Mouse (Mus musculus) cerebellum, adult 11-12 months (tissue): Measurements from ENCODE around the gene Efna1.

Experiments
- DNase-seq: peaks from one replicate; pipeline ENCODE4 v3.0.0; 2022

The Efna1 gene

GRCm38 (mm10) chr3:89305551-89306325 lies 24.8 kb upstream of the Efna1 start:
- no peak for DNase-seq

DNA sequence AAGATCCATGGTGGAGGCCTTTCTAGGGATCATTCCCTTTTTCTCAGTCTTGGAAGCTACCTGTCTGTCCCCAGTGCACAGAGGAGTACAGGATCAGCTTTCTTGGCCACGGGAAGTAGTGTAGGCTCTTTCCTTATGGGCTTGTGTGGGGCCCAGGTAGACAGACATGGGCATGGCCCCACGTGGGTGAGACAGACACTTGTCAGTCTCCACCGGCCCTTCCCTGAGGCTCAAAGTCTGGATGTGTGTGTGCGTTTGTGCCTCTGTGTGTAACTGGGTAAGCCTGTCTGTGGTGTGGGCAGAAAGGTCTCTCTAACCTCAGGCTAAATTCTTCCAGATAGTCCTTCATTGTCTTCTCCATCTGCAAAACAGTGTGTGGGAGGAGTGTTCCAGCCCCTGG lies 24.2 kb upstream of the Efna1 start:
- no peak for DNase-seq

GRCm38 (mm10) chr3:89304440-89304839 lies 23.5 kb upstream of the Efna1 start:
- DNase-seq: no peak

GRCm38 (mm10) chr3:89300514-89300913 lies 19.6 kb upstream of the Efna1 start:
- DNase-seq: no peak

GRCm38 (mm10) chr3:89300071-89300470 lies 19.1 kb upstream of the Efna1 start:
- DNase-seq: no peak

GRCm38 (mm10) chr3:89299499-89299898 lies 18.6 kb upstream of the Efna1 start:
- DNase-seq: no peak

GRCm38 (mm10) chr3:89298908-89299307 lies 18.0 kb upstream of the Efna1 start:
- DNase-seq: no peak

DNA sequence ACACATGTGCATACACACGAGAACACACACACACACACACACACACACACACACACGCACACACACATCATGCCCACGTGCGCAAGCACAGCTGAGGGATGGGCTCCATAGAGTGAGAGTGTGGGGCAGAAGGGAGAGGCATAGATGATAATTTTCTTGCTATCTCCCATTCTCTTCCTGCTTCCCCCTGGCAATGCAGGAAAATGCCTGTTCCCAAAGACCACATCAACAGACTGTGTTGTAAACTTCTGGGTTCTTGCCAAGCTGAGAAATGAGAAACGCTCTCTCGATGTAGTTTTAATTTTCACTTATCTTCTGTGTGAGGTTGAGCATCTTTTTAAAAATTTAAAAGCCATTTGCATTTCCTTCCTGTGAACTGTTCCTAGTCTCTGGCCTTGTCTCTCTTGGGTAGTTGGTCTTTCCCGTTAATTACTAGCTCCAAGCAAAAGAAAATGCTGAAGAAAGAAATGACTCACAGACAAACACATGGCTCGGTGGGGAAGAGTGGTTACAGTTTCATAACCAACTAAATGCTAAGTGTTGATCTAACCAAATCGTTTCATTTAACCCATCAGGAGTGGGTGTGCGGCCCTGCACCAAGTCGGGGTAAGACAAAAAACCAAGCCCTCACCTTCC lies 15.9 kb upstream of the Efna1 start:
- DNase-seq: no peak

DNA sequence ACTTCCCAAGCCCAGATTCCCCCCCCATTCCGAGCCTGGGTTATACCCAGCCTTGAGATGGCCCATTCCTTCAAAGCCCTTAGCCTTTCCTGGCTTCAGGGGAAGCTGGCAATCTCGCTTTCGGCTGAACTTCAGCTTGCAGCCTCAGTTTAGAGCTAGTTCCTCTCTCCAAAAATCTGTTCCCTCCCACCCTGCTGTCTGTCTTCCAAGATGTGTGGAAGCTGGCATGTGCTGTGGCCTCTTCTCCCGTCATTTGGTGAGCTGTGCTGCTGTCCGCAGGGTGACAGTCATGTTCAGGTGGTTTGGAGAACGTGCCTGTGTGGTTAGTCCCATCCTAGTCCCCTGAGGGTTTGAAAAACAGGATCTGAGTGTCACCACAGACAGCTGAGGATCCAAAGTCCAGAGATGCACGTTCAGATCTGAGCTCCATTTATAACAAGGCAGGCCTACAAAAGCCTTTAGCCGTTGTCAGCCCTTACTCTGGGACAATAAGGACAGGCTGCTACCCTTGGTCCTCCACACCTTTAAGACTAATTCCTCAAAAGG lies 14.8 kb upstream of the Efna1 start:
- DNase-seq: no peak

- DNase-seq: no peak
Observed at GRCm38 (mm10) chr3:89294195-89294594, 13.3 kb upstream of the Efna1 start.

GRCm38 (mm10) chr3:89293247-89293918 lies 12.4 kb upstream of the Efna1 start:
- DNase-seq: no peak

GRCm38 (mm10) chr3:89292303-89292702 lies 11.4 kb upstream of the Efna1 start:
- DNase-seq: no peak

GRCm38 (mm10) chr3:89291874-89292273 lies 10.9 kb upstream of the Efna1 start:
- no peak for DNase-seq

GRCm38 (mm10) chr3:89288503-89288928 lies 7.6 kb upstream of the Efna1 start:
- DNase-seq: no peak

GRCm38 (mm10) chr3:89287286-89287685 lies 6.3 kb upstream of the Efna1 start:
- DNase-seq: no peak

GRCm38 (mm10) chr3:89285526-89285925 lies 4.6 kb upstream of the Efna1 start:
- DNase-seq: no peak

- DNase-seq: no peak
Observed at GRCm38 (mm10) chr3:89284261-89284660, 3.3 kb upstream of the Efna1 start.

DNA sequence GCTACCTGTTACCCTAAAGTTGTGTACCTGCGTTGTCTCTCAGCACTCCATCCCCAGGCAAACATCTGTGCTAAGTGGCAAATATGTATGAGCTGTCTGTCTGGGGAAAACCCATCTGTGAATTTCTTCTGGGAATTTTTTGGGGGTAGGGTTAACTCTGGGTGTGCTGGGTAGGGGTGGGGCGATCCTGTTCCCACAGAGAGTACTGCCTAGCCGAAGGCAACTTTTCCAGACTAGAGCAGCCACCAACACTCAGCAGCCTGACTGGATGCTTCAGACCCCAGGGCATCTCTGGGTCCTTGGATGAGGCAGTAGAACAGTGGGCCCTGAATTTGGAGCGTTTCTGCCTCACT lies 1.3 kb upstream of the Efna1 start:
- DNase-seq: no peak

DNA sequence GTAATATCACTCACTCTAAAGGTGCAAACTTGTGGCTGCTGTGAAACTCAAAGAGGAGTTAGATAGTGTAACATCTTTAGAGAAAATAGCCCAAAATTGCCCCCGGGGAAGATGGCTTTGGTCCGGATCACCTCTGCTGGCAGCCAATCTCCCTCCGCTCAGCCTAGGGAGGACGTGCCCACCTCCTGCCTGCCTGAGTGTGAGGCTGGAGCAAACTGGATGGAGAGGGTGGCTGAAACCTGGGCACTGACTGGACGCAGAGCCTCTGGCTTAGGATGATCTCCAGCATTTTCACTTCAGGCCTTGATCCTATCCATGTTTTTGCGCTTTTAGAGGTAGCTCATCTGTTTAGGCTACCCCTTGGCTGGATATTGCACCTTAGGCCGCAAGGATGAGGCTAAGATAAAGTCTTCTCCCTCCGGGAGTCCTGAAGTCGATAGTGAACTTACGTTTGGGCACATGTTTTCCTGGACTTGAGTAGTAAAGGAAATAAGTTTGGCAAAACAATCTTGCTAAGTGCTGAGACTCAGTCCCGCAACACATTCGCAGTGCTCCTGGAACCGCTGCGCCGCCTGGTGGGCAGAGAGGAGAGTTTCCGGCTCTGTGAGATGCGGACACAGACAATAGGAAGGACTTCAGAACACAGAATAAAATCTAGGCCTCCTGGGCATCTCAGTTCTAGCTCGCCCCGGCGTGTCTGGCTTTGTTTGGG lies 793 bp upstream of the Efna1 start:
- peak; percentile 83 for DNase-seq

GRCm38 (mm10) chr3:89280050-89280605 lies 814 bp downstream of the Efna1 start:
- no peak for DNase-seq

DNA sequence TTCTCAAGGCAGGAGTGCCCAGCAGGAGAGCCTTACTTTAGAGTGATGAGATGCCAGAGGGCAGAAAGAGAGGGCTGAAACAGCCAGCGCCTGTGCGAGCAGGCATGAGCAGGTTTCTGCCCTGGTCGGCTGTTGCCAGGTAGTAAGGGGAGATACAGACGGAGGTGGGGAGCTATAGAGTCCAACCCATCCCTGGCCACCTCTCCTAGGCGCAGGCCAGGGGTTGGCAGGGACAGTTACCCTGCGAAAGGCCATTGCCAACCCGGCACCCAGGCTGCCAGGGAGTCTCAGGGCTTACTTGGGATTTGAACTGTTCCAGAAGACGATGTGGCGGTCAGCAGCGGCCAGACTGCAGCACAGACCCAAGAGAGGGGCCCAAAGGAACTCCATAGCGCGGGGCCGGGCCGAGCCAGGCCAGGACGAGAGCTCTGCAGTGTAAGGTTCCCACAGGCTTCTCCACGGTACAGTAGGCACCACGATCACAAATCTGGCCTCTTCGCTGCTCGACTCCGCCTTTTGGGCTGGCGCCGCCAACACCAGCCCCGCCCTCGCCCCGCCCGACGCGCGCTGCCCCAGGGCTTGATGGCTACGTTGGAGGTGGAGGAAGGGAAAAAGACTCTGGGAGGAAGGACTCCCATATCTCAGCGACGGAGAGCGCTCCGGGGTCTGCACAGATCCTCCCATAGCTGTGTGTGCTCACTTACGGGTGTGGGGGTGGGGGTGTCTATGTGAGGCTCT lies 1.6 kb downstream of the Efna1 start:
- peak; percentile 90 for DNase-seq

GRCm38 (mm10) chr3:89278643-89279042 lies 2.3 kb downstream of the Efna1 start:
- no peak for DNase-seq
